Mouse (Mus musculus): ENCODE data around the gene Olfr787.

- TF ChIP-seq CTCF (IDR thresholded peaks at IDR 0.05; ENCODE audit: insufficient read depth, low read length) = no peak
- no peak for TF ChIP-seq POLR2A (IDR thresholded peaks at IDR 0.05; ENCODE audit: borderline replicate concordance, extremely low read depth, low read depth, low read length)
Measured at GRCm38 (mm10) chr10:129427006-129427405, 34.7 kb upstream of the Olfr787 start, which contains the start of gene Olfr786.

All from lung, adult 2 months (tissue).